Mouse (Mus musculus) T-helper 1 cell (primary cell): ENCODE results near the gene Plppr3.

Experiments
- in situ Hi-C: fragments of 300-600 bp; cut with MboI, MseI; formaldehyde crosslinking; loops from one replicate; pipeline ENCODE4 v1.15.1; 2025; ENCODE audit warnings: high pct_unique_total_duplicates

Plppr3 gene

GRCm38 (mm10) chr10:79820277-79820676, 54.2 kb downstream of the Plppr3 start:
- in situ Hi-C loops: no loop called here

GRCm38 (mm10) chr10:79819606-79820005, 54.8 kb downstream of the Plppr3 start:
- in situ Hi-C loops: no loop called here

GRCm38 (mm10) chr10:79818225-79818624, 56.2 kb downstream of the Plppr3 start:
- in situ Hi-C loops: no loop called here

GRCm38 (mm10) chr10:79817111-79817510, 57.3 kb downstream of the Plppr3 start:
- in situ Hi-C loops: no loop called here

- in situ Hi-C loops: no loop called here
Measured at GRCm38 (mm10) chr10:79815671-79816494, 58.6 kb downstream of the Plppr3 start.

- in situ Hi-C loops: no loop called here
Measured at GRCm38 (mm10) chr10:79814271-79814842, 60.1 kb downstream of the Plppr3 start.

GRCm38 (mm10) chr10:79811736-79812637, 62.4 kb downstream of the Plppr3 start:
- in situ Hi-C loops: no loop called here
